Mouse (Mus musculus) lung, embryonic 15.5 days (tissue): Measurements from ENCODE around the gene Gm21969. TPM values are rescaled to one million over a fixed set of nuclear protein-coding genes. Genes with fewer than 3 reads are reported as not detected.

Source experiments
- ATAC-seq: fragments of 200-750 bp; cut with Nextera tagmentation; 2 replicates; pipeline ENCODE4 v1.8.0; 2017; ENCODE audit warnings: moderate number of reproducible peaks, borderline replicate concordance; ENCODE audit not compliant: low FRiP score, low TSS enrichment; ENCODE audit errors: extremely low read depth
- H3K27ac ChIP-seq: fragments of 300-500 bp; sonication (generic); 2 replicates; pipeline ENCODE4 v1.5.1; 2015; ENCODE audit warnings: moderate library complexity, mild to moderate bottlenecking, inconsistent platforms
- H3K27me3 ChIP-seq: fragments of 300-500 bp; sonication (generic); 2 replicates; pipeline ENCODE4 v1.6.1; 2015; ENCODE audit warnings: inconsistent platforms
- H3K36me3 ChIP-seq: fragments of 300-500 bp; sonication (generic); 2 replicates; pipeline ENCODE4 v1.6.1; 2015; ENCODE audit warnings: inconsistent platforms
- H3K4me1 ChIP-seq: fragments of 300-500 bp; sonication (generic); 2 replicates; pipeline ENCODE4 v1.6.1; 2015; ENCODE audit warnings: inconsistent platforms
- H3K4me2 ChIP-seq: fragments of 300-500 bp; sonication (generic); 2 replicates; pipeline ENCODE4 v1.6.1; 2015; ENCODE audit warnings: inconsistent platforms, mild to moderate bottlenecking, moderate library complexity
- H3K4me3 ChIP-seq: fragments of 300-500 bp; sonication (generic); 2 replicates; pipeline ENCODE4 v1.5.1; 2015; ENCODE audit warnings: mild to moderate bottlenecking, inconsistent platforms
- H3K9ac ChIP-seq: fragments of 300-500 bp; sonication (generic); 2 replicates; pipeline ENCODE4 v1.6.1; 2015; ENCODE audit warnings: inconsistent platforms
- H3K9me3 ChIP-seq: fragments of 300-500 bp; sonication (generic); 2 replicates; pipeline ENCODE4 v1.6.1; 2016; ENCODE audit warnings: inconsistent platforms
- WGBS: fragments of 180-500 bp; shearing (Covaris S2); methylation state at CpG from one replicate; pipeline ENCODE4 v1.1.7; 2015; 5-methylcytosine and 5-hydroxymethylcytosine counted together
- polyA plus RNA-seq: library from polyadenylated mRNA; unstranded; fragments of >200 nt; fragmentation: Nextera tagmentation; extraction: Ambion mirVana; gene quantifications from 2 replicates; pipeline ENCODE4 v1.2.1, GENCODE M21; 2015

Gm21969 gene
- polyA plus RNA-seq, 1 experiment from 2014 or later: not detected

- Histone ChIP-seq H3K27me3 (no peaks in the 10 kb centered on the region), H3K36me3 (peaks cover 24% of the 10 kb centered on the region), H3K9me3 (no peaks in the 10 kb centered on the region), H3K27ac (no peak overlapping the region), H3K4me2 (no peak overlapping the region), H3K4me3 (no peak overlapping the region), H3K4me1 (peaks cover 24% of the 10 kb centered on the region), H3K9ac (no peak overlapping the region)
- WGBS: 94% methylated on average over 5 of the region's 5 CpGs
- no peak for ATAC-seq
These were observed 3.7 kb downstream of the Gm21969 start for GRCm38 (mm10) chr4:139606732-139607131.

DNA sequence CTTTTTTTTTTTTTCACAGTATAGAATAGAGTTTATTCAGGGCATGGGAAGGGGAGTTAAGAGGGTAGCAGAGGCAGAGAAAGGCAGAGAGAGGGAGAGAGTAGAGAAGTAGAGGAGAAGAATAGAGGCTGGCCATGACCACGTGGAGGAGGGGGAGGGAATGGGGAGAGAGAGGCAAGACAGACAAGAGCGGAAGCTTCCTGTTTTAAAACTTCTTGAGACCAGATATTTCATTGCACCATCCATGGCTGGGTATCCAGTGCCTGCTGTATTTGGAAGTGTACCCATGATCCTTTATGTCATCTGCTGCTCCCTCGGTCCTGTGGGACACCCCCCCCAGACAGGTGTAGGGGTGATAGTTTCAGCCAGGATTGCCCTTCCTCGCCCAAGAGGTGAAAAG lies 6.0 kb downstream of the Gm21969 start:
- Histone ChIP-seq H3K9ac (no peak overlapping the region), H3K27ac (no peak overlapping the region), H3K4me1 (peaks cover 9% of the 10 kb centered on the region; the same call in 1 of the 2 replicates), H3K36me3 (peaks cover 35% of the 10 kb centered on the region), H3K9me3 (no peaks in the 10 kb centered on the region), H3K27me3 (no peaks in the 10 kb centered on the region), H3K4me3 (no peak overlapping the region), H3K4me2 (no peak overlapping the region)
- WGBS: 59% methylated on average over 4 of the region's 4 CpGs
- no peak for ATAC-seq

GRCm38 (mm10) chr4:139610954-139611353 lies 8.0 kb downstream of the Gm21969 start:
- WGBS: 47% methylated on average over 6 of the region's 6 CpGs
- peaks cover 43% of the 10 kb centered on the region for H3K36me3 ChIP-seq

GRCm38 (mm10) chr4:139611542-139611953 lies 8.6 kb downstream of the Gm21969 start:
- no peaks in the 10 kb centered on the region for H3K9me3 ChIP-seq
- 0 out of 2 replicates have a peak overlapping the region, but pooled peaks have one; percentile 9 for H3K4me2 ChIP-seq
- H3K9ac ChIP-seq: no peak overlapping the region
- H3K4me3 ChIP-seq: no peak overlapping the region
- no peaks in the 10 kb centered on the region for H3K27me3 ChIP-seq
- WGBS: 3% methylated on average over 10 of the region's 10 CpGs
- peak; percentile 86 for ATAC-seq
- peak overlapping the region; percentile 72; the same call in 1 of the 2 replicates for H3K27ac ChIP-seq
- peaks cover 39% of the 10 kb centered on the region for H3K36me3 ChIP-seq
- peaks cover 17% of the 10 kb centered on the region; the same call in 1 of the 2 replicates for H3K4me1 ChIP-seq

More at GRCm38 (mm10) chr4:139610954-139611353, 8.0 kb downstream of the Gm21969 start:
- no peak overlapping the region for H3K4me2 ChIP-seq
- H3K4me1 ChIP-seq: peaks cover 13% of the 10 kb centered on the region; the same call in 1 of the 2 replicates
- no peaks in the 10 kb centered on the region for H3K27me3 ChIP-seq
- peak overlapping the region; percentile 72 for H3K27ac ChIP-seq
- ATAC-seq: no peak
- no peaks in the 10 kb centered on the region for H3K9me3 ChIP-seq
- no peak overlapping the region for H3K4me3 ChIP-seq
- no peak overlapping the region for H3K9ac ChIP-seq

DNA sequence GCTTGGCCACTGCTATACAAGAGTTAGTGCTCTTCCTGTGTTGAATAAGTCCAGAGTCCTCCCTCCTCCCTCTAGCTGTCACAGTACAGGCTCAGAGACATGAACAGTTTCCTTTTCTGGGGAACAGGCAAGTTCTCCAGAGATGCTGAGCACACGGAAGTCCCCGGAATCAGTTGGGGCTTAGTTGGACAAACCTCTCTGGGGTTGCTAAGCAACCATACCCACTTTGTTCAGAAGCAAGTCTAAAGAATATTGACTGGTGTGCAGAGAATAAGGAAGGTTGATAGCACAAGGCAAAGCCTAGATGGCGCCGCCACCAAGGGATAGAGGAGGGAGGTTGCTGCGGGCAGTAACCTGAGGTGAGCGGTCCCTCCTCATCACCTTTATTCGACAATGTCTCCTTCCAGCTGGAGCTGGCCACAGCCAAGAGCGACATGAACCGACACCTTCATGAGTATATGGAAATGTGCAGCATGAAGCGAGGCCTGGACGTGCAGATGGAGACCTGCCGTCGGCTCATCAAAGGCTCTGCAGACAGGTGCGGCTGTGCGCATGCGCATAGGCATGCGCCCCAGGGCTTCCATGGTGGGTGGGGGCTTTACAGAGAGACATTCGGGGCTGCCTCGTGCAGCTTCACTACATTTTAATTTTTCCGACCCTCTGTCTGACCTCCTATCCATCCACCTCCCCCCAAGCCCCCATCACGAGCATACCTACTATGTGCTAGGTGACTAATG lies 11.7 kb downstream of the Gm21969 start:
- 82% methylated on average over 21 of the region's 21 CpGs for WGBS
- Histone ChIP-seq H3K36me3 (peaks cover 28% of the 10 kb centered on the region), H3K4me3 (no peak overlapping the region)

DNA sequence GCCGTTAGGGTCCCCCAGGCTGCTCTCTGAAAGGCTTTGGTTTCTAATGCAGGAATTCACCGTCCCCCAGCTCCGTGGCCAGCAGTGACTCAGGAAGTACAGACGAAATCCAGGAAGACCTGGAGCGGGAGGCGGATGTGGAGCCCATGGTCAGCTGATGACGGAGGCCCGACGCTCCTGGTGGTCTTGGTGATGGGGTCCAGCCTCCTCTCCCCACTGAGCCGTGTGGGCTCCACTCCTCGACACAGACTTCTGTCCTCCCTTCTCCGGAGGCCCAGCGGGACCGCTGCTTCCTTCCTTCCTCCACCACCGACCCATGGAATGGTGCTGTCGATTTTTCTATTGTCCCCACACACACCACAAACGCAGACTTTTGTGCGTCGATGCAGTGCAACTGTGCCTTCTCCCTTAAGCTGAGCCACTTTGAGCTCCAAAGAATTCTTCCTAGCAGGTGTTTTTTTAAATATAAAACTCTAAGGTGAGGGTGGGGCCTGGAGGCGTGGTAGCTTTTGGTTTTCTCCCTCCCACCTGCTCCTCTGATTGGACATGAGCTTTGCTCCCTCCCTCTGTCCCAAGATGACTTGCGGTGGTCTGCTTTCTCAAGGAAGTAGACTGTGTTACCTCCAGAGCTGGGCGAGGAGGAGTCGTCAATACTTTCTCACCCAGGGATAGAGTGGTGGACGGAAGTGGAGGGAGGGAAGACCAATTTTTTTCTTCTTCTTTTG lies 13.5 kb downstream of the Gm21969 start:
- H3K4me1 ChIP-seq: 0 out of 2 replicates have a peak, but pooled peaks cover 13% of the 10 kb centered on the region
- H3K4me3 ChIP-seq: peak overlapping the region; percentile 39
- peak overlapping the region; percentile 34 for H3K9ac ChIP-seq
- peak overlapping the region; percentile 70 for H3K27ac ChIP-seq
- no peaks in the 10 kb centered on the region for H3K27me3 ChIP-seq
- peak; percentile 73 for ATAC-seq
- H3K4me2 ChIP-seq: peak overlapping the region; percentile 57
- 20% methylated on average over 24 of the region's 24 CpGs for WGBS
- no peaks in the 10 kb centered on the region for H3K9me3 ChIP-seq
- H3K36me3 ChIP-seq: peaks cover 28% of the 10 kb centered on the region

More for the DNA sequence above, 11.7 kb downstream of the Gm21969 start:
- ATAC-seq: no peak
- Histone ChIP-seq H3K27me3 (no peaks in the 10 kb centered on the region), H3K9me3 (no peaks in the 10 kb centered on the region), H3K4me2 (no peak overlapping the region), H3K27ac (no peak overlapping the region), H3K4me1 (peaks cover 22% of the 10 kb centered on the region; the same call in 1 of the 2 replicates), H3K9ac (no peak overlapping the region)

GRCm38 (mm10) chr4:139617001-139617364 lies 14.0 kb downstream of the Gm21969 start:
- 28% methylated on average over 3 of the region's 3 CpGs for WGBS
- Histone ChIP-seq H3K27ac (peak overlapping the region; percentile 70; the same call in 1 of the 2 replicates), H3K27me3 (no peaks in the 10 kb centered on the region), H3K9me3 (no peaks in the 10 kb centered on the region), H3K4me1 (peaks cover 17% of the 10 kb centered on the region; the same call in 1 of the 2 replicates), H3K4me2 (peak overlapping the region; percentile 57), H3K9ac (no peak overlapping the region), H3K36me3 (peaks cover 28% of the 10 kb centered on the region), H3K4me3 (peak overlapping the region; percentile 39; the same call in 1 of the 2 replicates)
- ATAC-seq: peak; percentile 24; the same call in 1 of the 2 replicates

DNA sequence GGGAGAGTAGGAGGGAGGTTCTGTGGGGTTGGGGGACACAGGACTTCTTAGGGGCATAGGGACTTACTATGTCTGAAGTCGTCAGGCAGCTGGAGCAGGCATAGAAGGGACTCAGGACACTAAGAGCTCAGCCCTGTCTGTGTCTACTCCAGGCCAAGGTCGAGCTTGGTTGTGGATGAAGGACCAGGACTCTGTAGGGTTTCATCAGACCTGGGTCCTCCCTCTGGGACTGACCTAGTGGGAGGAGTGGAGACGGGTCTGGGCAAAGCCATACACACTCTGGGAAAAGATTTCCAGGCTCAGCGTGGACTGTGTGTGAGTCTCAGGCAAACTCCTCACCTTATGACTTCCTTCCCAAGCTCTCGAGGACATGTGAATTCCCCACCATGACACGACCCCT lies 16.8 kb downstream of the Gm21969 start:
- Histone ChIP-seq H3K27me3 (no peaks in the 10 kb centered on the region), H3K27ac (no peak overlapping the region), H3K9ac (no peak overlapping the region), H3K9me3 (no peaks in the 10 kb centered on the region), H3K4me1 (peaks cover 35% of the 10 kb centered on the region), H3K36me3 (peaks cover 10% of the 10 kb centered on the region; the same call in 1 of the 2 replicates), H3K4me2 (no peak overlapping the region), H3K4me3 (no peak overlapping the region)
- WGBS: 71% methylated on average over 6 of the region's 6 CpGs
- ATAC-seq: no peak

DNA sequence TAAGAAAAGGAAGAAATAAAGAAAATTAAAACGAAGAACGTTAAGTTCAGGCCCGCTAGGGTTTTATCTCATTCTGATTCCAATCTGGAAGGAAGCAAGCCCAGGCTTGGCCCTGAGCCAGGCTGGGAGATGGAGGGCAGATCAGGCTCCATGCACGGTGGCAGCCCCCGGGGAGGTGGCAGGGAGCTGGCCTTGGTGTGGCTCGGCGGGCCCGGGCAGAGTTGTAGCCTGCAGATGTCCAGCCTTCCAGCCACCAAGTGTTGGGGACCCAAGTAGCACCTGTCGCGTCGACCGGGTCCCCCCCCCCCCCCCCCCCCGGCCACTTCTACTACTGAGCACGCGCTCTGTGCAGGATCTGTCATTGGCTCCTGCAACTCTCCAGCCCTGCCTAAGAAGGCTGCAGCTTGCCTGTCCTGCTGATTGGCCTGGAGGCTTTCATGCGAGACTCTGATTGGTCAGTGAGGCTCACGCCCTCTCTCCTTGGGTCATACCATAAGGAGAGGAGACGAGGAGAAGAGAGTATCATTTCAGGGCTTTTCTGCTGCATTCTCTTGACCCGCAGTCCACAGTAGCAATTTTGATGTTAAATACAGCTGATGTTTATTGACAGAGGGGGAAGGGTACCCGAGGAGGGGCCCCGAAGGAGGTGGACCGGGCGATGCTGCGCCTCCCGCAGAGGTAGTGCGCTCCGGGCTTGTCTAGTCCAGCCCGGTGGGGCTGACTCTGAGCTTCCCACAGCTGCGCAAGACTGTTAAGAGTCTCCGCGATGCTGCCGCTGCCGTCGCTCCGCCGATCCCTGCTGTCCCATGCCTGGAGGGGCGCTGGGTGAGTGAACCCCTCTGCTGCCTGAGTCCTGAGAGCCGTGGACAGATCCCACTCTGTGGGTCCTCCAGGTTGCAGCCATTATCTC lies 19.6 kb downstream of the Gm21969 start, which contains the start of gene Aldh4a1:
TSS of gene Aldh4a1 (plus strand) at position 494 of the 910 bp plus-strand sequence.
- peak within 1 kb of the TSS; percentile 85 for H3K4me2 ChIP-seq
- H3K4me3 ChIP-seq: peak within 1 kb of the TSS; percentile 72
- peak; percentile 99 for ATAC-seq
- peak within 1 kb of the TSS; percentile 72 for H3K9ac ChIP-seq
- peaks cover 27% of the 10 kb centered on the region for H3K4me1 ChIP-seq
- no peaks in the 10 kb centered on the region; the same call in 1 of the 2 replicates for H3K36me3 ChIP-seq
- WGBS: under 1% methylated on average over 31 of the region's 38 CpGs
- no peaks in the 10 kb centered on the region for H3K27me3 ChIP-seq
- peak within 1 kb of the TSS; percentile 84 for H3K27ac ChIP-seq
- no peaks in the 10 kb centered on the region for H3K9me3 ChIP-seq

DNA sequence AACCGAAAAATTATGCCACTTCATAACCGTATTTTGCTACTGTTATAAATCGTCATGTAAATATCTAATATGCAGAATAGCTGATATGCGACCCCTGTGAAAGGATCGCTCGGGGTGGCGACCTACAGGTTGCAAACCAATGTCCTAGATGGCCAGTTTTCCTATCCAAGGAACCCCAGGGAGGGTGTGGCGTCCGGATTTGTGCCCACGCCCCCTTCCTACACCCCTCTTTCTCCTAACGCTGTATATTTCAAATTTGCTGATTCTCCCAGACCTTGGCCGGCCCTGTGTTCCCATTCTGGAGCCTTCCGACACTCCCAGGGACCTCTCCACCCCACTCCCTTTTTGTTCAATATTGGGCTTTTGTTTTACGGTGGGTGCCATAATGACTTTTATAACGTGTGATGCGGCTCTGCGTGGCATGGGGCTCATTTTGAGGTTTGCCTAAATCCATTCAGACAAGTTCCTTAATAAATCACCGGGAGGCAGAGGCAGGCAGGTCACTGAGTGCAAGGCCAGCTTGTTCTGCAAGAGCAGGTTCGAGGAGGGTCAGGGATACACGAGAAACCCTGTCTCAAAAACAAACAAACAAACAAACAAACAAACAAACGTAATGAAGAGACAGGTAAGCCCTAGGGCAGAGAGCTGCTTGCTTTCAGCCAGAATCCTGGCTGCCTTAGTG lies 20.6 kb downstream of the Gm21969 start:
- 18% methylated on average over 21 of the region's 21 CpGs for WGBS
- no peaks in the 10 kb centered on the region for H3K27me3 ChIP-seq
- ATAC-seq: no peak
- peaks cover 27% of the 10 kb centered on the region for H3K4me1 ChIP-seq
- H3K27ac ChIP-seq: peak overlapping the region; percentile 79; the same call in 1 of the 2 replicates
- H3K4me2 ChIP-seq: peak overlapping the region; percentile 85
- H3K9me3 ChIP-seq: no peaks in the 10 kb centered on the region
- H3K9ac ChIP-seq: peak overlapping the region; percentile 72
- H3K4me3 ChIP-seq: peak overlapping the region; percentile 72
- H3K36me3 ChIP-seq: no peaks in the 10 kb centered on the region
